9 mouse cellular contexts compared by ENCODE assay signal in the genomic region with DNA sequence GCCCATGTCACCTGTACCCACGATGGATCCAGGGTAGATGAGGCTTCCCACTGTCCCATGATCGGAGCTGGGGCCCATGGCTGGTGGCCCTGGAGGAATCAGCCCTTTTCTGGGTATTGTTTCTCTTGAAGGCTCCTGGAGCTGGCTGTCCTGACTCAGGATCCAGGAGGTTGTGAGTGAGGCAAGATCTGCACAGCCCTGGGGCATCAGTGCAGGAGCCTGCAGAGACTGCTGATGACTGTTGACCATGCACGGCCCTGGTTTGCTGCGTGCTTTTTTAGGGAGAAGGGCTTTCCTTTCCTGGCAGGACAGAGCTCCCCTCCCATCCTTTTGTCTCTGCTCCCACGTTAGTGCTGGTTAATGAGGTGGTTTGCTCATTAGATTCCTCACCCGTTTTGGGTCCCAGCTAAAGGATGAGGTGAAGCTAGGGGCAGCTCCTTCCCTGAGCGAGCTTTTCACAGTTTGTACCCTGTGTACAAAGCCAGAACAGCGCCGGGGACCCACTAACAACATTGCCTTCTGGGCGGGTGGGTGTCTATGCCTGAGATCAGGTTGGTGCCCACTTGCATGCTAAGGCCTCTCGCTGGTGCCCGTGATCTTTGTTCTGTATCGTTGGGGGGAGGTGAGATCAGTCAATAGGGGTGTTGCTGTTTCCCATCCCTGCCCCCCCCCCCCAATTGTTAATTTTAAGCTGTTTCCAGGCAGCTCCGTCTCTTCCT. TPM values are rescaled to one million over a fixed set of nuclear protein-coding genes. Genes with fewer than 3 reads are reported as not detected.
DNase-seq lines count a peak whose midpoint lies in the region; ATAC-seq lines count a peak whose summit lies in the region.
"Had no signal": no experiment of that assay in that cellular context is flagged by ENCODE, and none has a peak within 500 bp of the region (broad histone marks: within the 10 kb centered on the region; RNA-seq: fewer than 3 reads in every experiment).

No protein-coding gene starts in this region.

- H3K9me3 ChIP-seq in kidney, embryonic 15.5 days (replicated peaks): no peaks in the 10 kb centered on the region
- no peaks in the 10 kb centered on the region for H3K9me3 ChIP-seq in embryonic facial prominence, embryonic 10.5 days
- H3K9me3 ChIP-seq in hindbrain, embryonic 16.5 days (ENCODE audit: control insufficient read depth, low read length): no peaks in the 10 kb centered on the region
- H3K9me3 ChIP-seq in midbrain, embryonic 14.5 days (ENCODE audit: control insufficient read depth, low read length): no peaks in the 10 kb centered on the region

- H3K36me3 ChIP-seq in kidney, embryonic 15.5 days: peaks cover 19% of the 10 kb centered on the region
- peaks cover 29% of the 10 kb centered on the region for H3K36me3 ChIP-seq in embryonic facial prominence, embryonic 10.5 days (replicated peaks)
- H3K36me3 ChIP-seq in hindbrain, embryonic 16.5 days (ENCODE audit: control insufficient read depth, insufficient read depth, low read length): no peaks in the 10 kb centered on the region
- peaks cover 31% of the 10 kb centered on the region for H3K36me3 ChIP-seq in midbrain, embryonic 14.5 days (ENCODE audit: control insufficient read depth, insufficient read depth, low read length)

- H3K4me3 ChIP-seq in kidney, embryonic 15.5 days (replicated peaks): 0 out of 2 replicates have a peak overlapping the region, but pooled peaks have one; percentile 75
- H3K4me3 ChIP-seq in embryonic facial prominence, embryonic 10.5 days: peak overlapping the region; percentile 80
- H3K4me3 ChIP-seq in hindbrain, embryonic 16.5 days (ENCODE audit: low read length): peak overlapping the region; percentile 90
- H3K4me3 ChIP-seq in midbrain, embryonic 14.5 days (replicated peaks; ENCODE audit: low read depth, low read length): peak overlapping the region; percentile 90

- DNase-seq in kidney, postnatal 4 days: no peak
- DNase-seq in embryonic facial prominence, embryonic 10.5 days (ENCODE audit: low spot score): no peak
- DNase-seq in midbrain, embryonic 14.5 days: peak; percentile 58
- no peak for DNase-seq in kidney, adult 8-10 months
- DNase-seq in embryo, embryonic 10.5 days (ENCODE audit: low spot score): no peak
- no peak for DNase-seq in urinary bladder, postnatal 10 days (ENCODE audit: low spot score)
- DNase-seq: lung, postnatal 14 days had no signal

- H3K4me2 ChIP-seq in kidney, embryonic 15.5 days: peak overlapping the region; percentile 100
- H3K4me2 ChIP-seq in hindbrain, embryonic 16.5 days (ENCODE audit: low read length): peak overlapping the region; percentile 86
- peak overlapping the region; percentile 98 for H3K4me2 ChIP-seq in midbrain, embryonic 14.5 days (ENCODE audit: low read length)

- peaks cover 36% of the 10 kb centered on the region for H3K4me1 ChIP-seq in kidney, embryonic 15.5 days
- H3K4me1 ChIP-seq in embryonic facial prominence, embryonic 10.5 days: peaks cover 57% of the 10 kb centered on the region
- peaks cover 30% of the 10 kb centered on the region for H3K4me1 ChIP-seq in hindbrain, embryonic 16.5 days (ENCODE audit: control insufficient read depth, insufficient read depth, low read depth, low read length)
- peaks cover 43% of the 10 kb centered on the region for H3K4me1 ChIP-seq in midbrain, embryonic 14.5 days (ENCODE audit: control insufficient read depth, insufficient read depth, low read length)

- H3K27me3 ChIP-seq in kidney, embryonic 15.5 days: peaks cover 7% of the 10 kb centered on the region; the same call in 1 of the 2 replicates
- peaks cover 47% of the 10 kb centered on the region for H3K27me3 ChIP-seq in embryonic facial prominence, embryonic 10.5 days (replicated peaks; ENCODE audit: low read depth, poor library complexity, severe bottlenecking)
- no peaks in the 10 kb centered on the region for H3K27me3 ChIP-seq in hindbrain, embryonic 16.5 days (replicated peaks; ENCODE audit: control insufficient read depth, insufficient read depth, low read length)
- H3K27me3 ChIP-seq in midbrain, embryonic 14.5 days (ENCODE audit: control insufficient read depth, insufficient read depth, low read length): no peaks in the 10 kb centered on the region

- no peak overlapping the region for H3K9ac ChIP-seq in kidney, embryonic 15.5 days
- H3K9ac ChIP-seq in hindbrain, embryonic 16.5 days (ENCODE audit: low read depth, low read length): peak overlapping the region; percentile 92
- peak overlapping the region; percentile 99 for H3K9ac ChIP-seq in midbrain, embryonic 14.5 days (replicated peaks; ENCODE audit: low read length)

- H3K27ac ChIP-seq in kidney, embryonic 15.5 days: no peak overlapping the region
- H3K27ac ChIP-seq in embryonic facial prominence, embryonic 10.5 days (replicated peaks): 0 out of 2 replicates have a peak overlapping the region, but pooled peaks have one; percentile 35
- peak overlapping the region; percentile 98 for H3K27ac ChIP-seq in hindbrain, embryonic 16.5 days (ENCODE audit: low read depth, low read length)
- H3K27ac ChIP-seq in midbrain, embryonic 14.5 days (replicated peaks; ENCODE audit: low read depth, low read length): peak overlapping the region; percentile 99

- ATAC-seq in kidney, embryonic 15.5 days (replicated peaks; ENCODE audit: low FRiP score): no peak
- no peak for ATAC-seq in hindbrain, embryonic 16.5 days
- ATAC-seq in midbrain, embryonic 14.5 days (ENCODE audit: low FRiP score, low TSS enrichment): no peak

- 60% methylated on average over 14 of the region's 14 CpGs for WGBS in kidney, embryonic 15.5 days
- 59% methylated on average over 14 of the region's 14 CpGs for WGBS in embryonic facial prominence, embryonic 10.5 days
- WGBS in hindbrain, embryonic 16.5 days: 18% methylated on average over 14 of the region's 14 CpGs
- WGBS in midbrain, embryonic 14.5 days: 28% methylated on average over 14 of the region's 14 CpGs

RNA-seq across cellular contexts. Expression of a gene that starts 2.0 kb away (rescaled TPM):
- polyA plus RNA-seq in kidney, embryonic 15.5 days (2015; fragmentation: Nextera tagmentation; extraction: Ambion mirVana): 1.1 and 1.3 TPM in 2 replicates
- 4.1 and 4.8 TPM in 2 replicates for polyA plus RNA-seq in embryonic facial prominence, embryonic 10.5 days (2016; fragmentation: Nextera tagmentation; extraction: Ambion mirVana)
- 77.3 and 81.1 TPM in 2 replicates for polyA plus RNA-seq in hindbrain, embryonic 16.5 days (2015; fragmentation: Nextera tagmentation; extraction: Ambion mirVana)
- polyA plus RNA-seq in midbrain, embryonic 14.5 days (2014; fragmentation: Nextera tagmentation; extraction: Ambion mirVana): 103 and 134 TPM in 2 replicates

RNA-seq across cellular contexts. Expression of a gene that starts 50.4 kb away (rescaled TPM):
- 306 and 318 TPM in 2 replicates for polyA plus RNA-seq in kidney, embryonic 15.5 days (2015; fragmentation: Nextera tagmentation; extraction: Ambion mirVana)
- 387 and 388 TPM in 2 replicates for polyA plus RNA-seq in embryonic facial prominence, embryonic 10.5 days (2016; fragmentation: Nextera tagmentation; extraction: Ambion mirVana)
- 272 and 275 TPM in 2 replicates for polyA plus RNA-seq in hindbrain, embryonic 16.5 days (2015; fragmentation: Nextera tagmentation; extraction: Ambion mirVana)
- polyA plus RNA-seq in midbrain, embryonic 14.5 days (2014; fragmentation: Nextera tagmentation; extraction: Ambion mirVana): 266 and 299 TPM in 2 replicates

Comparison
In these comparisons a context has a peak if more than half of its experiments do, and no peak if none do; other contexts are left out.
1. RNA of a gene that starts 2.0 kb away (polyA plus RNA-seq): 103 to 134 TPM in midbrain, embryonic 14.5 days and 77.3 to 81.1 TPM in hindbrain, embryonic 16.5 days; 4.1 to 4.8 TPM in embryonic facial prominence, embryonic 10.5 days and 1.1 to 1.3 TPM in kidney, embryonic 15.5 days; every median in the first group is over 10 times any median in the second.
2. Peak in every context shown above with its lines, with median percentiles within 50 percentile points of each other: H3K4me2 ChIP-seq and H3K4me3 ChIP-seq.